Mouse (Mus musculus) layer of hippocampus, adult 8-10 months (tissue): Measurements from ENCODE around the gene Galntl6. TPM values are rescaled to one million over a fixed set of nuclear protein-coding genes. Genes with fewer than 3 reads are reported as not detected.

Experiments
- DNase-seq, 2 experiments: peaks; one replicate each; pipeline ENCODE4 v3.0.0; 2022; ENCODE audit warnings: low spot score in 2 of 2
- total RNA-seq, 4 experiments: library from RNA; stranded (reverse); gene quantifications; 2 replicates each; pipeline ENCODE4 v1.2.4; 2022

Gene Galntl6
- total RNA-seq = 10 to 100 TPM; 35.5 to 46.2 (median 39.0) TPM

GRCm38 (mm10) chr8:58912196-58912839 lies at the start of gene Galntl6:
Gene Galntl6 (minus strand): TSS chr8:58912640.
- peak; percentile 26 to 51 for DNase-seq

DNA sequence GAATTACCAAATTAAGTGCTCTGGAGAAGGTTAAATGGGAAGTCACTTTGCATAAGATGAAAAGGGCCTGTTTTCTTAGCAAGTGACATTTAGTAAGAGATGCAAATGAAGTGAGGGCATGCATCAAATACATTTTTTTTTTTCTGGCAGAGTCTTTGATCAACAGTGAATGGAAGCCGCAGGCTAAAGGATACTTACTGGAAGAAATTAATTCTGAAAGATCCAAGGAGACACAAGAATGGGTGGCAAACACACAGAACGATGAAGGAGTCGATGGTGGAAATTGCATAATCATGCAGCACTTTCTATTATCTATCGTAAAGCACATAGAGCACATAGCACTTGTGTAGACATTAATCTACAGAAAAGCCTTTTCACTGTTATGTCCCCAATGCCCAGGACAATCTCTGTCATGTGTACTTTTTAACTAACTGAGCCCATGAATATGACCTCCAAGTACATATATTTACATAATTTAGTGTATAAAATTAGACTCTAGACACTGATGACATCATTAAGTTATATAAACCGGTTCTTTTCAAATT lies 44.8 kb upstream of the Galntl6 start:
- no peak for DNase-seq

DNA sequence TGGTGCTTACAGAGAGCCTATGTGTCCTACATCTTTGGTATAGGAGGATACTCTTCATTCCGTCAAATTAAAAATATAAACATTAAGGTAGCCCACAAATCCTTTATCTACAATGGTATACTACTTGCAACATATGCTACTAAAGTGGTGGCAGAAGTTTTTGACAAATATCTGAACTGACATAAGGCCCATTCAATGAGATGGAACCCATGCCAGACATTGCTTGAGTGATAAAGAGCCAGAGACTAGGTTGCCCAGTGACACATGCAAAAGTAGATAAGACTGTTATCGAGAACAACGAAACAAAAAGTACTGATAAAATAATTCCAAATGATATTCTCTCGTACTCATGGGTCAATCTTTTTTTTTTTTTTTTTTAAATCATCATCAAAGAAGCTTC lies 31.3 kb upstream of the Galntl6 start:
- no peak for DNase-seq

GRCm38 (mm10) chr8:58931066-58931465 lies 18.6 kb upstream of the Galntl6 start:
- DNase-seq = no peak

GRCm38 (mm10) chr8:58915142-58915541 lies 2.7 kb upstream of the Galntl6 start:
- no peak for DNase-seq

- DNase-seq = no peak
Measured at GRCm38 (mm10) chr8:58913640-58913968, 1.2 kb upstream of the Galntl6 start.

DNA sequence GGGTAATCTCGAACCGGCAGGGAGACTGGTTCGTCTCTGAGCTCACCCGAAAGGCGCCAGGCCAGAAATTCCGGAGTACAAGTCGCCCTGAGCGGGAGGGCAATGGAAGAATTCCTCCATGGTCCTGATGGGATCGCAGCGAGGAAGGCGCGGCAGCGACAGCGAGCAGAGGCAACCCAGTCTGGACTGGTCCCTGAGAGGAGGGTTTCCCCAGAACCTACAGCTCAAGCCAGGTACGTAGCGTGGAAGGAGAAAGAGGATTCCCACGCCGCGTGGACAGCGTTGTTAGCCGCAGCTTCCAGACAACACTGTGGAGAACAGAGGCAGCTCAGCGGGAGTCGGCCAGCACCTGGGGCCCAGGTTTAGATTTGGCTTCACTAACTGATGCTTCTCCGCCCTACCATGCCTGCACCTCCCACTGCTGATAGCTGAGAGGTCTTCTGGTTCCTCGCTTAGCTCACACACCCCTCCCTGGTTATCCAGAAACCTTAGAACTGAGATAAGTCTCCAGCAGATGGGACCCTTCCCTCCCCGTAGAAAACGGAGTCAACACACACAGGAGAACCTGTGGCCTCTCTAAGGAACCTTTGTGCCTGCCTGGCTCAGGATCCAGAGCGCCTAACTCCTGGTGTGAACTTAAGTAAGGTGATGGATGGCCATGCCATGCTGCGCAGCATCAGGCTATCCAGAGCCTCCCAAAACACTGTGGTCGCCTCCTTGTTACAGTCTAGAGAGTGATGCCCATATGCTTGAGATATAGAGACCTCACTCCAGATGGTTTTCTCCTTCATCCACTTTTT lies 600 bp upstream of the Galntl6 start:
- peak in 1 of 2 experiments; percentile 33 for DNase-seq

DNA sequence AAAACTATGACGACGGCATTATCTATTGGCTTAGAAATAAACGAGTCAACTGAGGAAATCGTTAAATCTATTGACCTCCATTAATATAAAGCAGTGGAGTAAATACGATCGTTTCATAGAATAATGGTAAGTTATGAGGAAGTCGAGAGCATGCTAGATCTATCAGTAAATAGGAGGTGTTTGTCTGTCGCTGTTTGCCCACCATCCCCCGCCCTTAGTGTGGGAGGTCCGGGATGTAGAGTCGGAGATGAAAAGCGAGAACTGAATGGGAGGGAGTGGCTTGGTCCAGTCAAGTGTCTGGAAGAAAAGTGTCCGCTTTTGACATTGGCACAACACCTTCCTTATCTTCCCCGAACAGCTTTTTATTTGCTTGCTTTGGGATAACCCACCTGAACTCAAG lies 763 bp downstream of the Galntl6 start, which contains the start of gene BC030500:
Gene BC030500, plus strand, starts transcription at position 79 of the 400 bp plus-strand sequence.
- DNase-seq = no peak

- DNase-seq = no peak
Measured at GRCm38 (mm10) chr8:58904465-58904864, 8.0 kb downstream of the Galntl6 start.

GRCm38 (mm10) chr8:58895960-58896359 lies 16.5 kb downstream of the Galntl6 start:
- DNase-seq = no peak

DNA sequence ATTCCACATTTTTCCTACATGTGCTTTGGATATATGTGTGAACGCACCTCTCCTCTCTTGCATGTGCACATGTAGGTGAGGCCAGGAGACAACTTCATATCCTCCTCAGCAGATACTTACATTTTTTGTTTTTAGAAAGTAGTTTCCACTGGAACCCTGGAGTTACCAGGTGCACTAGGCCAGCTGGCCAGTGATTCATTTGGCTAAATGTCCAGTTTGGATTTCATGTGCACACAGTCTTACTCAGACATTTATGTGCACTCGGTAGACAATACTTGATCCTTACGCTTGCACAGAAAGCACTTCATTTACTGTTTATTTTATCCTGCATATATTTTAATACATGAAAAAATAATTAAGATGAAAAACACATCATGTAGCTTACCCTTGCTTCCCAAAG lies 21.8 kb downstream of the Galntl6 start:
- DNase-seq = no peak

- no peak for DNase-seq
Measured at GRCm38 (mm10) chr8:58886405-58886804, 26.0 kb downstream of the Galntl6 start.

- no peak for DNase-seq
Measured at GRCm38 (mm10) chr8:58824347-58824746, 88.1 kb downstream of the Galntl6 start.

- peak; percentile 24 to 28 for DNase-seq
Measured at GRCm38 (mm10) chr8:58805190-58805589, 107.2 kb downstream of the Galntl6 start.

GRCm38 (mm10) chr8:58801847-58802246 lies 110.6 kb downstream of the Galntl6 start:
- no peak for DNase-seq

DNA sequence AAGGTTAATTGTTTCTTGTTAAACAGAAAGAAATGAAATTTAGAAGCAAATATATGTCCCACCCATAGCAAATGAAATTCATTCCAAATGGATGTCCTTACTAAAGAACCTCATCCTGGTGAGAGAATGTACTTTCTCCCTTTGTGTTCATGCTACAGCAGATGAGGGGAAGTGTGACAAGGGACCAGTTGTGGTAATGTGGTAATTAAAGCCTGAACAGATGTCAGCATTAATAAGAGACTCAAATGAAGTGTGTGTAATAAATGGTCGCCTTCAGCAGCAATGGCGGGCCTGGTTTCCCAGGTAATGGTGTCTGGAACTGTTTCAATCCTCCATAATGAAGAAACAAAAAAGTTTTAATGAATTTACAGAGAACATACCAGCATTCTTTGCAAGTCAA lies 158.7 kb downstream of the Galntl6 start:
- DNase-seq = no peak

GRCm38 (mm10) chr8:58737963-58738362 lies 174.5 kb downstream of the Galntl6 start:
- no peak for DNase-seq

GRCm38 (mm10) chr8:58691761-58692160 lies 220.7 kb downstream of the Galntl6 start:
- DNase-seq = no peak

DNA sequence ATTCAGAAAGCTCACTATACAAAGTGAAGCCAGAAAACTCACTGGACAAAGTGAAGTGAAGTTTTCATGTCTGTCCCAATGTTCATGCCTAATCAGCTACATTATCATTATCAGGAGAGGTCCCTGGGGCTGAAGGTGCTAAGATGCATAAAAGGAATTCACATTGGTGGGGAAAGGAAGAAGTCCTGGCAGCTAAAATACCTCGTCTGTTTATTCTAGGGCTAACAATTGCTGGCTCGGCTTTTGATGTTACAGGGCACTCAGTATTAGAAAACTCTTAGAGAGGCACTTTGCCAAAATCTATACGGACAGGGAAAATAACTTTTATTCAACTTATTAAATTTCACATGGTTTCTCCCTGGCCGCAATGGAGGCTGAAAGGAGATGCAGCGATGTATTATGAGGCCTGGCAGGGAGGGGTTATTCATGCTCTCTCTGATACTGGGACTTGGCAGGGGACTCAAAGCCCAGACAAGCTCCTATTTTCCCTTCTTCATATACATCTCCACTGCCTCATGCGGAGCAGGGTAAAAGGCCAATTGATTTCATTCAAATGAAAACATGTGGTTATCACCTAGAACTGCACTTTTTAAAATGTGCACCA lies 234.5 kb downstream of the Galntl6 start:
- no peak for DNase-seq

- no peak for DNase-seq
Measured at GRCm38 (mm10) chr8:58669075-58669474, 243.4 kb downstream of the Galntl6 start.

DNA sequence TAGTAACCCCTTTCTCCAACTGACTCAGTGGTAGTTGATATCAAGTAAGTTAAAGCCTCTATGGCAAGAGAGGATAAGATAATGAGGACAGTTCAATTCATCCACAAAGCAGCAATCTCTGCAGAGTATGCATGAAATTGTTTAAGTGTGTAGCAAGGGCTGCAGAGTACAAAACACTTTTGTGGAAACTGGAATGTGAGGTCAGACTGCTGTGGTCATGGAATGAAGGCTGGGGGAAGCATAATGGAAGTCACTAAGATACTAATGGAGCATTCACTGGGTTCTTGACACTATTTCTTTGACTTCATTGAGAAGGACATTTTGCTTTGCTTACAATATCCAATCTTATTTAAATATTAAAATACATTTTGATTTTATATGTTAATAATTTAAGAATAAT lies 252.4 kb downstream of the Galntl6 start:
- no peak for DNase-seq

DNA sequence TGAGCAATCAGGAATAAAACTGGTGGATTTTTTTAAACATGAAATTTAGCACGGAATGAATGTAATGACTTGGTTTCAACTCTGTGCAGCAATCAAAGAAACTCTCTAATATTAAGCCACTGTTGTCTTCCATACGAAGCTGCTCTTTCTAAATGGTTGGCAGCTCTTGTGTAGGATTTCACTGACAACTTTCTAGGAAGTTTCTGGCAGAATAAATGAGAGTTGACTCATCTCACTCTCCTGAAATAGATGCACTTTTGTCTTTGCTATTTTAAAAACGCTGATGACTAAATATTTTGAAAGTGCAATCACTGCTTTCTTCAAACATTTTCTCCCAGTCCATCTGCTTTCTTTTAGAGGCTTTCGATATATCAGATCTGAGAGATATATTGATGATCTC lies 256.8 kb downstream of the Galntl6 start:
- no peak for DNase-seq
